Mouse (Mus musculus) 3T3-L1 (cell line): ENCODE measurements at regions not wholly inside any gene's neighbourhood (a gene's known extent, or its start where the extent isn't known, plus 50 kb on each side); places are given as distances from the start of the nearest gene placed in this dataset.
A peak's percentile ranks its signal among the peaks of the same experiment; 100 is the strongest.

ENCODE experiments used
- DNase-seq: peaks from one replicate; pipeline ENCODE4 v3.0.0-alpha.2; 2015; ENCODE audit warnings: low read depth, low spot score

DNA sequence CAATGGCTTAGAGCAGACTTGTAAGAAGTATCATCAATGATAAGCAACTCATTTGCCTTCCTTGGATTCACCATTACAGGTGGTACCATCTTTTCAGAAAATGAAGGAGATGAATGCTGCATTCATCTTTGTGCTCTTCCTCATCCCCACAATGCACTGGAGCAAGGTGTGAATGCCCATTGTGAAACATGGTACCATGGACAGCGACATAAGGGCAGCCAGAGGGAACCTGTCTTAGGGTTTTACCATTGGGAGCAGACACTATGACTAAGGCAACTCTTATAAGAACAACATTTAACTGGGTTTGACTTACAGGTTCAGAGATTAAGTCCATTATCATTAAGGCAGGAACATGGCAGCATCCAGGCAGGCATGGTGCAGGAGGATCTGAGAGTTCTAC, 60.1 kb upstream of the Kcnj6 start:
- no peak for DNase-seq

DNA sequence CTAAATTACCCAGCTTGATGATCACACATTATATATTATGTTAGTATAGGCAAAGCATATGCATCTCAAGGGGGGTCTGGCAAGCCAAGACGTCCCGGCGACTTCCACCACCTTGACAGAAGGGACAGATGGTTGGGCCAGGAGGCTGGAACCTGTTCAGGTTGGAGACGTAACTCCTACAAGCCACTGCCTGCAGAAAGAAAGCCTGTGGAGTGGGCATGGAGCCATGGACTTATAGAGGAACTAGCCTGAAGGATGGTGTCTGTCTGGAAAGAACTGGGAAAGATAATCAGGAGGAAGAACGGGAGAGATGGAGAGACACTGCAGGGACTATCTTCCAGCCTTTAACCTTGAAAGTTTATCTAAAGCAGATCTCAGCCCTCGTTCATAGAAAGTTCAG, 66.9 kb upstream of the Kcnj6 start:
- no peak for DNase-seq

DNA sequence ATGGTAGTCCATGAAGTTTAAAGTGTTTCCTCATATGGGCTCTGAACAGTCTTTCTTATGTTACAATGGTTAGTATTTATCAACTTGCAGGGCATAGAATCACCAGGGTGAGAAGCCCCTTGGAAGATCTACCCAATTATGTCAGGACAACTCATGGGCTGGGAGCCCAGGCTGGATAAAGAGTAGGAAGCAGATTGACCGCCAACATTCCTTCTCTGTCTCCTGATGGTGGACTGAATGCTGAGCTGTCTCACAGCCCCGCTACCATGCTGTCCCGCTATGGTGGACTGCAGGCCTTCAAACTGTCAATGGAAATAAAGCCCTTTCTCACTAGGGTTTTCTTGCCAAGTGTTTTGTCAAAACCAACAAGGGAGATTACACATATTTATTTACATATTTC, 69.2 kb upstream of the Kcnj6 start:
- no peak for DNase-seq

DNA sequence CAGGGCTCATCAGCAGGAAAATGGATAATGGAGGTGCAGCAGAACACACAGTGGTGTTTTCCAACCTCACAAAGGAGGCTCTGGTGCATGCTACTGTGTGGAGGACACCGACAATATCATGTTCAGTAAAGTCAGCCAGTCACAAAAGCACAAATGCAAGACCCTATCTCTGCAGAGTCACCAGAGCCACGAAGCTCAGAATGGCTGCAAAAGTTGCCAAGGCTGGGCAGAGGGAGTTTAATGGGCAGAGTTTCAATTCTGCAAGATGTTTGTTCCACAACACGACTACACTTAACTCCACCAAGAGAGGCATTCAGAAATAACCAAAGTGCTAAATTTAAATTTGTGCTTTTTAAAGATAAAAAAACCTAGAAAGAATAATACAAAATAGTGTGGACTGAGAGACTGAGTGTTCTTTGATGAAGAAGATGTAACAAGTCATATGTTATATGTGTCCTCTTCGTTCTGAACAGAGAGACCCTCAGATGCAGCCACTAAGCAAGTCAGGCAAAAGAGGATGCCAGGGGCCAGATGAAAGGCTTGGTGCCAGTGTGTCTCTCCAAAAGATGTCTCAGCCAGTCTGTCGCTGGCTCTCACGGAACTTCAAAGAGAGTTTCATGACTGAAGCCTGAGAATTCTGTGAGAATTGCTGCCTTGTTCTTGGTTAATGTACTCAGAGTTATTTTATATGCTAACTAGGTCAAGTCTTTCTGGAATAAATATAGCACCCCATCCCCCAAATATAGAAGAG, 95.1 kb upstream of the Kcnj6 start:
- DNase-seq, result no peak

DNA sequence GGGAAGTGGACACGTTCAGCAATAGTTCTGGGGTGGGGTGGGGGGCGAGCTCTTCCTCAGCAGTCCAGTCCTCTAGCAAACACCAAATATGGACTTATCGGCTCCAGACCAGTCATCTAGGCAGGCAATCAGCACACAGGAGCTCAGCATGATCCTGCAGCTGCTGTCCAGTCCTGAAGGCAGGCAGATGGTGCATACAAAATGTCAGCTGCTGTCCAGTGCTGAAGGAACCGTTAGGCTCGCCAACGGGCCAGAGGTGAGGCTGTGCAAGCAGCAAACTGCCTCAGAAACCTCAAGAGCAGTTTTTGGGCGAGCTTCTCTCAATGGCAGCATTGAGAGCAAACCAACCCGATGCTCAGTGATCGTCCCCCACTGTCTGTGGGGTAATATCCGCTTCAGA, 96.3 kb upstream of the Kcnj6 start:
- DNase-seq, result peak; percentile 69

DNA sequence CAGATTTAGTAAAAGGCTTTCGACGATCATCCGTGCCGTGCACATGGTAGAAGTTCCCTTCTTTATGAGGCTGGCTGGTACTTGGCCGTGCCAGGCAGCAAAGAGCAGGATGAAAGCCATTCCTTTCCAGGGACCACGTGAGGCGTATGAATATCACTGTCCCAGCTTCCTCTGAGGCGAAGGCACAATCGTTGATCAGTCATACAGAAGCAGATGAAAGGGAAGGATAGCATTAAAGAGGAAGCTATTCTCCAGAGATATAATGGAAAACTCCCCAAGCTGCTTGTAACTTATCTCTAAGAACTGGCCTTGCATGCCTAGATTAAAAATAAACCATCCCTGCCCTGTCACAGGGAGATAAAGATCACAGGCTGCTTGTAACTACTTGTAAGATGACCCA, 103.5 kb upstream of the Kcnj6 start:
- no peak for DNase-seq

DNA sequence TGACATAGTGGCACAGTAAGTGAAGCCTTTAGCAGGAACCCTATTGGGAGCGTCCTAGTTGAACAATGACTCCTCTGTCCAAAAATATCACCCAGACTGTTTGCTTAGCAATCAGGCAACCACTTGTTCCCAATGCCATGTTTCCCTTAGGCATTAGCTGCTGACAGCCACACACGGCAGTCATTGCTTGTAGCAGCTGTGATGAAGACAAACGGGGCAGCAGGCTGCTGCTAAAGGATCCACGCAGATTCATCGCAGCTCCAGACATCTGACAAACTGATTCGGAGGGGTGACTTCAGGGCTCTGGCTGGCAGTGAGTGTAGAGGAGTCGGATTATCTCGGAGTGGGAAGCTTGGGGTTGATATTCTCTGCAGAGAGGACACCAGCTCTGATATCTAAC, 120.0 kb upstream of the Kcnj6 start:
- no peak for DNase-seq

DNA sequence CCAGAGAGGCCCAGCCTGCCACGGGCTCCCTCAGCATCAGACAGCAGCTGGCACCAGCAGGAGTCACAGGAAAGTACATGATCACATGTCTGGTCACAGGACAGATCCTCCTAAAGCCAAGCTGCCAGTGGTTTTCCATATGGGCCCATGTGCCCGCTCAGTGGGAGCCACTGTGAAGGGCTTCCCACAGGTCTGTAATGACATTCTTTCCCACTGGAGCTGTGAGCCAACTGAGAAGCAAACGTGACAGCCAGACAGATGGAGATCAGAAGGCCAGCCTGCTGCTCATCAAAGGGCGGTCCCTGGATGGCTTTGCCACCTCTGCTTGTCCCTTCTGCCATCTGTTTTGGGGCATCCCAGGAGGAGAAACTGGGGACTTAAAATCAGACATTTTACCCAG, 121.8 kb upstream of the Kcnj6 start:
- DNase-seq, result no peak

DNA sequence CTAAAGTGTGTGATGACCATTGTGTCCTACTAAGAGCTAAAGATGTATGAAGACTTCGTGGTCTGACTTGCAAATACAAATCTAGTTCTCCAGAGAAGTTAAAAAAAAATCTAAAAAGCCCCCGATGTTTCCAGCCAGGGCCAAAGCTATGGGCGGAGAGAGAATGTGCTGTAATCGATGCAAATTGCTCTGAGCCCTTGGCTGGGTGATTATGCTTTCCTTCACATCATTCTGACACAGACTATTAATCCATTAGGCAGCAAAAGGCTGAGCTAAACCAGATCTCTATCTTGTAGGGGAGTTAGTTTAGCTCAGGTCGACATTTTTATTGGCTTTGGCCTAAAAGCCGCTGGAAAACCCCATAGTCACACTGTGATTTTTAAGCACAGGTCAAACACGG, 124.5 kb upstream of the Kcnj6 start:
- no peak for DNase-seq

DNA sequence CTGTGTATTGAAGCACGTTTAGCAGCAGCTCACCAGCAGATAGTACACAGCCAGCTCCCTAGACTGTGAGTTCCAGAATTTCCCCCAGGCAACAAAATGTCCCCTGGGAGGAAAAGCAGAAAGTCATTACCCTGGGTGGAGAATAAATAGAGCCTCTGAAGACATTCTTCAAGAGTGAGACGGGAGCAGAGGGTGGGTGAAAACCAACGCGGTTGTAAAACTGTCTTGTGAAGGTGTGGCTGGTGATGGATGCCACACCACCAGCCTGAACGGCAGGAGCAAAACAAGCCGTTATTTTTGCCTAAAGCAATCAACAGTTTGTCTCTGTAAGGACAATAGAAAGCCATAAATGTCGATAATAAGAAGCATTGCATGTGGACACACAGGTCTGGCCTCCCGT, 129.7 kb upstream of the Kcnj15 start:
- DNase-seq, result no peak

DNA sequence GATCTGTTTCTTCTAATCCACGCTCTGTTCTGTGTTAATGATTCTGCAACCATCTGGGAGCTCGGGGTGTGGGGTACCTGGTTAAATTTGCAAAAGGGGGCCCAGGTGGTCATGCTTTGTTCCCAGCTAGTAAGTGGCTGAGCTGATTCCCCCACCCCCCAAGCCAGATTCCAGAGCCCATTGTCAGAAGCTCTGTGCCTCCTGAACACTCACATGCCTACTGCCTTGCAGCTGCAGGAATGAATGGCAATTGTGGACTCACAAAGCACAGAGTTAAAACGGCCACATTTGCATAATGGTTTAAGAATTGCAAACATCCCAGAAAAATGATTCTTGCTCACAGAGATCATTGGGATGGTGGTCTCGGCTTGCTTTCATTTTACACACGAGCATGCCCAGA, 125.5 kb upstream of the Kcnj15 start:
- DNase-seq, result no peak

DNA sequence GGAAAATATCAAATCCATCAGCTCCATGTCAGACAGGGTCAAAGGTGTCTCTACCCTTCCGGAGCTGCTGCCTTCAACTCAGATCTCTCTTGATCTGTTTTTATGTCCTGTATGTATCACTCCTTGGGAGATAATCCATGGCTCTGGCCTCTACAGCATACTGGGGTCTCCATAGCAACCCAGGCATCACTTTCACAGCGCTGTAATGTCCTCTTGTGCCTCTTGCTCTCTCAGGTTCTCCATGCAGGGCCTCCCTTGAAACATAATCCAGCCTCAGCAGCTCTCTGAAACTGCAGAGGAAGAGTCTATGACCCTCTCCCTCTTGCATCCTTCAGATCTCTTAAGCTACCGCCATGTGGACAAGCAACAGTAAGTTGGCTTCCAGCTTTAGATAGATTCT, 118.5 kb upstream of the Kcnj15 start:
- no peak for DNase-seq

DNA sequence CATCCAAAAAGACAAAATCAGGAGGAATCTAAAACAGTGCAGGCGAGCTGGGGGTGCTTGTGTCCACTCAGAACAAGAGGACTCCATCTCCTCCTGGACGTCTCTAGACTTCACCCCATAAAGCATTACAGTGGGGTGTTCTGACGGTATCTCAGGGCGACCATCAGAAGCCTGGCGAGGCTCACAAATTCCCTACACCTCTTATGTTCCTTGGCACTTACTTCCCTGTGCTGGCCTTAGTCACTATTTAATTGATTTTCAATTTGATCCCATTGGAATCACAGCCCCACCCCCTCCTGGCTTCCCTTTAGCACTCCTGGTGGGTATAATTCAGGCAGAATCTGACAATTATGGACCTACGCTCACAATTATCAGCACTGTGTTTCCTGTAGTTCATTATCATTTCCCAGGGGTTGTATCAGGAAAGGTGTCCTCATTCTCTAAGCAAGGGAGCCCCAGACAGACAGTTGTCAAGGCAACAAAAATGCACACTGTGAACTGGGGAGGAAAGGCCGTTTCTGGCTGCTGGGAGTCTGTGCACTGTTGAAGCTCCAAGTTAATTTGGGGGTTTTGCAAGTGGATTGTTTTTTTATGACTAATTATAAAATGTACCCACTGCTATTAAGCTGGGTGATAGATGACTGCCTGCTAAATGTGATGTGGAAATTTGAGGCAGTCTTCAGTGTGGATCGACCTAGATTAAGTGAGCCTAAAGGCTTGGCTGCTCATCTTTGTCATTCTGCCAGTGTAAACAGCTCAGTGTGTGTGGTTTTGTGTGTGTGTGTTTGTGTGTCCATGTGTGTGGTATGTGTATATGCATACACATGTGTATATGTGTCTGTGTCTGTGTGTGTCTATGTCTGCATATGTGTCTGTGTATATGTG, 115.6 kb upstream of the Kcnj15 start:
- DNase-seq, result no peak

DNA sequence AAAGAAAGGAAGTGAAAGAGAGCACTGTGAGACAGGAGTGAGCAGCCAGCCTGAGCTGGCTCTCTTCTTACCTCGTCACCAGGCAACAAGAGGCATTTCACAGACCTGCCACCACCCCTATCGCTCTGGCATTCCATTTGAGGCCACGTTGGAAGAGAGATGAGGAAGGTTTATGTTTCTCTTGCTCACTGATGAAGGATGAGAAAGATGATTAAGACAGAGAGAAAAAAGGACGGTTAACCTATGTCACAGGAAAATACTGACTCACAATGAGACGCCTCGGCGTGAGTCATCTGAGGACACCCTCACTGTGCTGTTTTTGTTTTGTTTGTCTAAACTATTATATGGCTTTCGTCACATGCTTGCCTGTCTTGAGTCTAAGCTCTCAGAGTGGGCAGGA, 106.9 kb upstream of the Kcnj15 start:
- no peak for DNase-seq

DNA sequence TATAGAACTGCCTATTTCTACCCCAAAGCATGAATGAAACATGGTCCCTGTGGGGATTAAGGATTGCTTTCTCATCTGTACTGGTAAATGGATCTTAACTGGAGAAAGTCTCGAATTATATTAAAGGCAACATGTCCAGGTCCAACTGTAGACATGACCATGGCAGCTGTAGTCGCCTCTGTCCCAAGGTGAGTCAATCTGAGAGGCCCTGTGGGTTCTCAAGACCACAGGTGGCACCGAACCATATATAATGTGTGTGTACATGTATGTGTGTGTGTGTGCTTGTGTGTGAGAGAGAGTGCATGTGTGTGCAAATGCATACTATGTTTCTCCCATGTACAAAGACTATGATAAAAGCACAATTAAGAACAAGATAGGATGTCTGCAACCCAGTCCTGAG, 105.9 kb upstream of the Kcnj15 start:
- no peak for DNase-seq

DNA sequence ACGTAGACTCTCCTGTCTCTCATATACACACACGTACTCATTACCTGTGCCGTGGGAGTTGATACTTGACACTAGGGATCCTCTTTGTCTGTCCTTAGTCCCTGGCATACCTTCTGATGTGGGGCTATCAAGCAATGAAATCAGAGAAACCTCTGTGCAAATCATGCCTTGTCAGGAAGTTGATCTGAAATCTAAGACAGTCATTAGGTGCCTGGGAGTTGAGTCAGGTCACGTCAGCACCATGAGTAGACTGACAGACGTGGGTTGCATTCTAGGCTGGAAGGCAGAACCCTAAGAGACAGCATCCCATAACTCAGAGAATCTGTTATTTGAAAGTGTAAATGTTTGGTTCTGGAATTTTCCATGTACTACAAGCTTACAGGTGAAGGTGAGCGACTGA, 105.4 kb upstream of the Kcnj15 start:
- DNase-seq, result no peak

DNA sequence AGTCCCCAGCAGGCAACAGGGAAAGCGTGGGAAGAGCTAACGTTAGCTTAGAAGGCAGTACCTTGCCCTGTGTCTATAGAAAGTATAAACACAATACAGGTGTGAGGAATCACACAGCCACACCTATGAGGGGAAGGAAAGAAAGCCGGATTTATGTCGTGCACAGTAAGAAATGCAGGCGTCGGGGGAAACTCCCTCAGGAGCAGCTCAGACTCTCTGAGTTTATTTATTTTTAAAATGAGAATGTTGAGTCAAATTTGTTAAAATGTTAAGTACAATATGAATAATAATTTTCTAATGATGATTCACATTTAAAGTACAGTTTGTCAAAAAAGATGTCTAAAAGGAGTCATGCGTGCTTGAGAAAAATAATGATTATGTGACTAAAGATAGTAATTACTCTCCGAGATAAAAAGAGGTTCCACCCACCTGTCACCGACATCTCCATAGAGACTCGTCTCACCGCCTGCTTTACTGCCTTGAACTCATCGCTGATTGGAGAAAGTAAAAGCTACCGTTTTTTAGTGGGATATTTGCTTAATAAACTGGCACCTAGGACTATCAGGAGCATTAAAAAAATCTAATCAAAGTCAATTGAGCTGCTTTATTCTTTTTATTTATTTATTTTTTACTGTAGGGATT, 104.5 kb upstream of the Kcnj15 start:
- DNase-seq, result no peak

DNA sequence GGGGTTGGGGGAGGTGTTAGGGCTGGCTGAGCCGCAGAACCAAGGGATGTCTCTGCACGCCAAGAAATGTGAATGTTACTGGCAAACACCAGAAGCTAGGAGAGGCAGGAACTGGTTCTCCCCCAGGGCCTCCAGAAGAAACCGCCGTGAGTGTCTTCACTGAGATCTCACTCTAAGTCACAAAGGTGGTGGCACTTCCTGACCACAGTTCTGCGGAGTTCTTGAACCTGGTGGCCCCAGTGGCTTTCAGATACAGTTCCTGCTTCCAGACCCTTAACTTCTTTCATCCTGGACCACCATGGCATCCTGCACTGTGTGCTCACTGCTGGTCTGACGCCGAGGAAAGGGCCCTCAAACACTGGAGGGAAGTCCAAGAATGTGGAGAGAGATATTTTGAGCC, 89.0 kb upstream of the Kcnj15 start:
- no peak for DNase-seq

DNA sequence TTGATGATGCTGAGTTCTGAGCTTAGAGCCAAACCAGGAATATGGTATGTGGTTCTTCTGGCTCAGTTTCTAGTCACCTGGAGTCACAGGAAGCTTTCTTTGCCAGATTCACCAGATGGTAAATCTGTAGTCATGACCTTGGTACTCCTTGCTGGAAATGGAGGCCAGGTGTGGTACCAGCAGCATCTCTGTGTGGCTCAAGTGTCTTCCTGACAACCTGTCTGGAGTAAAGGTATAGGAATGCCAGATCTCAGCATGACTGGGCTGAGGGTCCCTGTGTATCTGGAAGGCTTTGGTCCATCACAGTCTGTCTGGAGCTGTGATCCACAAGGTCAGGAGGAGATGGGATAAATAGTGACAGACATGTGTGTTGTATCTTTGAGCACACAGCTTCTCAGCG, 88.0 kb upstream of the Kcnj15 start:
- no peak for DNase-seq

DNA sequence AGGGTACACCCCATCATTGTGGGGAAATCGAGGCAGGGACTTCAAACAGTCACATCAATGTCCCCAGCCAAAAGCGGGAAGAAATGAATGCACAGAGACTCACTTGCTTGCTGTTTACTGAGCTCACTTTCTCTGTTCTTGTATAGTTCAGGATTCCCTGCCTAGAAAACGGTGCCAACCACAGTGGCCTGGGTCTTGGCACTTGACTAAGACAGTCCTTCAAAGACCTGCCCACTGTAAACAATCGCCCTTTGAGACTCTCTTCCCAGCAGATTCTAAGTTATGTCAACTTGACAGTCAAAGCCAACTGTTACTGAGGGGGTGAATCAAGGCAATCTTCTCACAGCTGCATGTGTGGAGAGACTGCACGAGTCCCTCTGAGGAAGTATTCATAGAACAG, 76.8 kb upstream of the Kcnj15 start:
- DNase-seq, result no peak

DNA sequence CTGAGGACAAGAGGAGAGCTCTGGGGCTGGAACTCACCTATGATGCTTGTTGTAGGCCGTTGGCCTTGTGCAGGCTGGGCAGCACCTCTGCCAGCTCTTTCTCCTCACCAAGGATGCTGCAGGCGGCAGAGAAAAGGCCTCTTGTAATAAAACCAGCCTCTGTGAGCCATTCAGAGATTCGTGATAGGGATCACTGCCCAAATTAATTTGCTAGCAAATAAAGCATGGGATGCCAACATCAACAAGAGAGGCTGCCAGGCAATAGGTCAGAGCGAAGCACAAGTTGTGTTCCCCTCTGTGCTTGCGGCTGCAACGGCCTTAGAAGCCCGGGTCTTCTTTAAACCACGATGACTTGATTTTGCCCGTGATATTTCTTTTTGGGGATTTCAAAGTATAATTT, 72.0 kb upstream of the Kcnj15 start:
- DNase-seq, result no peak

DNA sequence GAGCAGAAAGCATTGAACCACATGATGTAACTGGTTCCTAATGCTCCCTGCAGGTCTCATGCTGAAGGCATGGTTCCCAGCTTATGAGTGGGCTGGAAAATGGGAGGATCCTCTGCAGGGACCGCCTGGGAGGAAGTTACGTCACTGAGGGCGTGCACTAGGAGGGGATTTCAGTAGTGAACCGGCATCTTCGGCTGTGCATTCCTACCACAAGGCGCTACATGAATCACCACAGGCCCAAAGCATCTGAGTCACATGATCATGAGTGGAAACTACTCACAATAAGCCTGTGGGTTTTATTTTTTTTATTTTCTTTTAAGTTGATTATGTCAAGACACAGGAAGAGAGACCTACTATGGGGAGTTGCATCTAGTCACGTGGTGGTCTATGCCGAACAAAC, 68.2 kb upstream of the Kcnj15 start:
- DNase-seq, result peak; percentile 34

DNA sequence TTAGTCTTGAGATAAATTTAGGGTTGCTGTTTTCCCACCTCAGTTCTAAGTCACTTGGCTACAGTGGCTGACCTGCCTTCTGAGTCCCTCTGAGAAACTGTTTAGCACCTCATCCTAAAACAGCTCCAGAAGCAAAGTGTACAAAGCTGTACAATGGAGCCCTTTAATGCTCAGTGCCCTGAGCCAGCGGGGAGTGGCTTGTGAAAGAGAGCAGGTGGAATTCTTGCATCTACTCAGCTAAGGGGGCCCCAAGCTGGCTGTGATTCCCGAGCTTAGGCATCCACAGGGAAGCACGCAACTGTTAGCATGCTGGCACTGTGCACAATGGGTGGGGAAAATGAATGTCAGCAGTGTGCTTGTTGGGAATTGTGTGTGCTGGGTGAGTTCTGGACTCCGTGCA, 63.2 kb upstream of the Kcnj15 start:
- no peak for DNase-seq
